Mouse (Mus musculus) fibroblast of lung, adult 2 months (primary cell): ENCODE results near the gene Sdhc.
"Not testable (repeated sequence)": the region's sequence is repeated elsewhere in the genome, so short reads cannot be mapped to it uniquely, and the experiment has no call there.

ENCODE experiments used
- DNase-seq: peaks from one replicate; pipeline ENCODE4 v3.0.0-alpha.2; 2011; ENCODE audit warnings: low read depth

The Sdhc gene

DNA sequence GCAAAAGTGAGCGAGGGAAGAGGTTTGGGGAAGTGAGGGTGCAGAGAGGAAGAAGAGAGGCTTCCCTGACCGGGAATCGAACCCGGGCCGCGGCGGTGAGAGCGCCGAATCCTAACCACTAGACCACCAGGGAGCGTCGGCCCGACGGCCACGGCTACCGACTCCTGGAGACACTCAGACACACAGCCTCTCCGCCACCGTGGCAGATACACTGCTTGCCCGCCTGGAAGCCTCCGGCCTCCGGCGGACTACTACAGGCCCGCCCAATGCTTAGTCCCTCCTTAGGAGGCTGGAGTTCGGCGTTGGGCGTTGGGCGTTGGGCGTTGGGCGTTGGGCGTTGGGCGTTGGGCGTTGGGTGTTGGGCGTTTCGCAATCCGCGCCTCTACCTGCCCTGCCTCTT lies 71.1 kb downstream of the Sdhc start:
- DNase-seq = not testable (repeated sequence)

DNA sequence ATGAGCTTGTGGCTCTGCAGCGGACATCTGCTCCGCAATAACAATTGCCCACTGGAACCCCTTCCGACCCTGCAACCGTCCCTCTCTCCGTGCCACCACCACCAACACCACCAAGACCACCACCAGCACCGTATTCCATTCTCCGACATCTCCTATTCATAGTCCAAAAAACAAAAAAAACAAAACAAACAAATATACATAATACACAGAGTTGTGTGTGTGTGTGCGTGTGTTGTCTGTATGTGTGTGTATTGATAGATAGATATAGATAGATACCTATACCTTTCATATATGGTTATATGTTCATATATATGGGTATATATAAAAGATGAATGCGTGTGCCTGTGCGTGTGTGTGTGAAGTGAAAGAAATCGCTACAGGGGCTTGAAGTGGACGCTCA lies 72.0 kb downstream of the Sdhc start:
- not testable (repeated sequence) for DNase-seq

DNA sequence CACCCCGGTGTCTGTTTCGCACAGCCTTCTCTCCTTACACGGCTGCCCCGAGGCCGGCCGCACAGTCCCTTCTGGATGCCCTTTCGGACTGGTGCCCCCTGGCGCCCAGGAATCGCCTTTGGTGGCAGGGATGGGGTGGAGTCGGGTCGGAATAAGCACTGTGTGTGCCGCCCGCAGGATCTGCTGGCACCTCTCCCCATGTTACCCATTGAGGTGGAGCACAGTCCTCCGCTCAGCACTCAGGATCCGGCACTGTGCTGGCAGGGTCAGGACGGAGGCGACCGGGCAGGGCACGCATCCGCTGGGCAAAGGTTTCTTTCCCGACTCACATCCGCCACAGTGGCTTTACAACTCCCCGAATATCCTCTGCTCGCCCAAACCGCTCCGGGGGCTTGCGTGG lies 72.4 kb downstream of the Sdhc start:
- not testable (repeated sequence) for DNase-seq

DNA sequence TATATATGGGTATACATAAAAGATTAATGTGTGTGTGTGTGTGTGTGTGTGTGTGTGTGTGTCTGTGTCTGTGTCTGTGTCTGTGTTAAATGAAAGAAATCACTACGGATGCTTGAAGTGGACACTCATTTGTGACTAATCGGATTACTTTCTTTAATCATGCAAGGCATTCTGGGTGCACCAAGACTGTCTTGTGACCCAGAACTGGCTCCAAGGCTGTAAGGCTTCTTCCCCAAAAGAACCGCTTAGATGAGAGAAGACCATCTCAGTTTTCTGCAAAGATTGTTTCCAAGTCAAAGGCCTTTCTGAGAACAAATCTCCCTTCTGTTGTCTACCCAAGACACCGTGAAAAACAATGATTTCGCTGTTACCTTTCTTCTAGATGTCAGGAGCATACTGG lies 73.2 kb downstream of the Sdhc start:
- not testable (repeated sequence) for DNase-seq
